Mouse (Mus musculus) ES-E14 (cell line): ENCODE measurements around the gene Yjefn3.

Source experiments
- CHD2 ChIP-seq: IDR thresholded peaks from 2 replicates; pipeline ENCODE4 v1.6.1; 2014; ENCODE audit warnings: mild to moderate bottlenecking, low read depth, low read length, inconsistent platforms
- ZNF384 ChIP-seq: IDR thresholded peaks from 2 replicates; pipeline ENCODE4 v1.6.1; 2012; ENCODE audit warnings: low read depth, low read length, inconsistent platforms

- TF ChIP-seq ZNF384 (no peak), CHD2 (no peak)
These were observed 4.6 kb upstream of the Yjefn3 start for GRCm38 (mm10) chr8:69907106-69907505.
